Mouse (Mus musculus): Measurements from ENCODE around the gene Vcan. TPM values are rescaled to one million over a fixed set of nuclear protein-coding genes. Genes with fewer than 3 reads are reported as not detected.

Vcan gene
- polyA plus RNA-seq, 1 experiment from 2014 or later, result 5.0 TPM

DNA sequence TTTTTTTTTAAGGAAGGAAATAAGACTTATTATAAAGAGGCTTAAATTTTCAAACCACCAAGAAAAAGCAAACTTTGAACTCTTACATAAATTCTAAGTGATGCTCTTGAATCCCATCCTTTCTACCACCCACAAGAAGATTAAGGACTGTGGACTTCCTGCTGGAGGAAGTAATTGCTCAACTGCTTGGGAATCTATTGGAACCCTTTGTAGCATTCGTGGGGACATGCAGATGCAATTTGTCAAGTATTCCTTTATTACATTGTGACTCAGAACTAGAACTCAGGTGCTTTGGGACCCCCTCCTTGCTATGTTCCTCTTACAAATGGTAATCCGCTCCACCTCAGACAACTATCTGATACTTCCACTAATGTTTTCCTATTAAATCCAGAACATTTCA is 4.0 kb downstream of the Vcan start:
- H3K9me3 ChIP-seq (ENCODE audit: control insufficient read depth), result no peaks in the 10 kb centered on the region
- no peak overlapping the region for H3K9ac ChIP-seq (ENCODE audit: low read depth, low read length)
- no peak for TF ChIP-seq CTCF (IDR thresholded peaks at IDR 0.05; ENCODE audit: low read depth)
- H3K4me1 ChIP-seq (replicated peaks; ENCODE audit: control insufficient read depth, insufficient read depth, low read length), result 0 out of 2 replicates have a peak, but pooled peaks cover 12% of the 10 kb centered on the region
- H3K4me3 ChIP-seq (ENCODE audit: low read depth, low read length), result no peak overlapping the region
- H3K27ac ChIP-seq (ENCODE audit: low read depth, low read length), result no peak overlapping the region
- H3K4me2 ChIP-seq (replicated peaks; ENCODE audit: low read depth), result no peak overlapping the region
- no peaks in the 10 kb centered on the region for H3K36me3 ChIP-seq (ENCODE audit: control insufficient read depth, insufficient read depth)
- WGBS, result 61% methylated on average over 2 of the region's 2 CpGs
- no peak for ATAC-seq
- H3K27me3 ChIP-seq (replicated peaks; ENCODE audit: control insufficient read depth, insufficient read depth, low read length), result peaks cover 13% of the 10 kb centered on the region; the same call in 1 of the 2 replicates

DNA sequence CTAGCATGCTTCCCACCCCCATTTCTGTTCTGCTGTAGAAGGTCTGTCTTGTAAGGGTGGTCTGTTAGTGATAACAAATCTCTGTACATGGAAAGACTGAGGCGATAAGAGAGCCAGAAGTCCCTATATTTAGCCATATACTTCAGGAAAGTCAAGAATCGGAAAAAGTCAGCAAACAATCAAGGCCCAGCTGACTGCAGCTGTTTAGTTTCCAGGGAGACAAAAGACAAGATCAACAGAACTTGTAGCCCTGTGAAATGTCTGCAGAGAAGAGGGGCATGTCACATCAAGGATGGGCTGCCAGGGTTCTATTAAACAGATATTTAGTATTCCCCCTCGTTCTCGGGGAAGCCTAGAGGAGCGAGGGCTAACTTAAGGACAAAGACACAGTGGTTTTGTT is 7.2 kb downstream of the Vcan start:
- Histone ChIP-seq H3K9ac (ENCODE audit: low read depth, low read length) (no peak overlapping the region), H3K4me3 (ENCODE audit: low read depth, low read length) (no peak overlapping the region), H3K27me3 (replicated peaks; ENCODE audit: control insufficient read depth, insufficient read depth, low read length) (no peaks in the 10 kb centered on the region), H3K9me3 (ENCODE audit: control insufficient read depth) (no peaks in the 10 kb centered on the region), H3K4me2 (replicated peaks; ENCODE audit: low read depth) (no peak overlapping the region), H3K27ac (ENCODE audit: low read depth, low read length) (no peak overlapping the region), H3K36me3 (ENCODE audit: control insufficient read depth, insufficient read depth) (no peaks in the 10 kb centered on the region), H3K4me1 (replicated peaks; ENCODE audit: control insufficient read depth, insufficient read depth, low read length) (no peaks in the 10 kb centered on the region)
- 36% methylated on average over 5 of the region's 5 CpGs for WGBS
- no peak for ATAC-seq
- TF ChIP-seq CTCF (IDR thresholded peaks at IDR 0.05; ENCODE audit: low read depth), result no peak

DNA sequence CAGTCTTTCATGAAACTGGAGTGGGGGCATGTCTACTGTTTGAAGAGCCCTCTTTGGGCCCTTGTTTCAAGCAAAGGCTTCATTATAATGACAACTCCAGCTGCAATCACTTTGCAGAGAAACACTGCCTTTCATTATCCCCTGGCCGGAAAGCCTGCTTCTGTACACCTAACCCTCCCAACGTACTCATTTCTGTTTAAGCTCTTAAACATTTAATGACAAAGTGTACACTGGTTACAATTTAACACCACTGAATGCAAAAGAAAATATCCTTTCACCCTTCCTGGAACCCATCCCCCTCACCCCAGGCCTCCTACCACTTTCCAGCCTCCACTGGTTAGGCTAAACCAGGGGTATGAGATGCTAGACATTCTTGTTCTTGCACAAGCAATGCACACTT is 15.8 kb downstream of the Vcan start:
- H3K9me3 ChIP-seq (ENCODE audit: control insufficient read depth), result no peaks in the 10 kb centered on the region
- H3K9ac ChIP-seq (ENCODE audit: low read depth, low read length), result no peak overlapping the region
- no peak overlapping the region for H3K27ac ChIP-seq (ENCODE audit: low read depth, low read length)
- H3K4me2 ChIP-seq (replicated peaks; ENCODE audit: low read depth), result no peak overlapping the region
- H3K36me3 ChIP-seq (ENCODE audit: control insufficient read depth, insufficient read depth), result no peaks in the 10 kb centered on the region
- WGBS, result 67% methylated on average over 2 of the region's 2 CpGs
- no peaks in the 10 kb centered on the region for H3K27me3 ChIP-seq (replicated peaks; ENCODE audit: control insufficient read depth, insufficient read depth, low read length)
- ATAC-seq, result no peak
- H3K4me1 ChIP-seq (replicated peaks; ENCODE audit: control insufficient read depth, insufficient read depth, low read length), result no peaks in the 10 kb centered on the region
- no peak for TF ChIP-seq CTCF (IDR thresholded peaks at IDR 0.05; ENCODE audit: low read depth)
- no peak overlapping the region for H3K4me3 ChIP-seq (ENCODE audit: low read depth, low read length)

DNA sequence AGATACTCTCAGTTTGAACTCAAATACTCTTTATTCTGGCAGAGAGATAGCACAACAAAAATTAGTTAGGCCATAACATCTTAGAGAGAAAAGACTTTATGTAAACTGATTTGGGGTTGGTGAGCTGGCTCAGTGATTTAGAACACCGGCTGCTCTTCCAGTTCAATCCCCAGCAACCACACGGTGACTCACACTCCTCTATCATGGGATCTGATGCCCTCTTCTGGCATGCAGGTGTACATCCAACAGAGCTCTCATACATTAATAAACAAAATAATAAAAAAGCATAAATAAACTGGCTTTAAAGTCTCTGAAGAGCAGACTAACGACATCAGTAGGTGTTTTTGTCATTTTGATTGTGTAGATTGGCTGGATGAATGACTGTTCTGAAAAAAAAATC is 21.8 kb downstream of the Vcan start:
- no peaks in the 10 kb centered on the region for H3K27me3 ChIP-seq (replicated peaks; ENCODE audit: control insufficient read depth, insufficient read depth, low read length)
- H3K36me3 ChIP-seq (ENCODE audit: control insufficient read depth, insufficient read depth), result no peaks in the 10 kb centered on the region
- WGBS, result 44% methylated on average over 3 of the region's 3 CpGs
- ATAC-seq, result no peak
- H3K4me2 ChIP-seq (replicated peaks; ENCODE audit: low read depth), result no peak overlapping the region
- H3K9me3 ChIP-seq (ENCODE audit: control insufficient read depth), result no peaks in the 10 kb centered on the region
- H3K4me3 ChIP-seq (ENCODE audit: low read depth, low read length), result no peak overlapping the region
- H3K4me1 ChIP-seq (replicated peaks; ENCODE audit: control insufficient read depth, insufficient read depth, low read length), result no peaks in the 10 kb centered on the region
- TF ChIP-seq CTCF (IDR thresholded peaks at IDR 0.05; ENCODE audit: low read depth), result peak; percentile 48
- H3K9ac ChIP-seq (ENCODE audit: low read depth, low read length), result no peak overlapping the region
- H3K27ac ChIP-seq (ENCODE audit: low read depth, low read length), result no peak overlapping the region

DNA sequence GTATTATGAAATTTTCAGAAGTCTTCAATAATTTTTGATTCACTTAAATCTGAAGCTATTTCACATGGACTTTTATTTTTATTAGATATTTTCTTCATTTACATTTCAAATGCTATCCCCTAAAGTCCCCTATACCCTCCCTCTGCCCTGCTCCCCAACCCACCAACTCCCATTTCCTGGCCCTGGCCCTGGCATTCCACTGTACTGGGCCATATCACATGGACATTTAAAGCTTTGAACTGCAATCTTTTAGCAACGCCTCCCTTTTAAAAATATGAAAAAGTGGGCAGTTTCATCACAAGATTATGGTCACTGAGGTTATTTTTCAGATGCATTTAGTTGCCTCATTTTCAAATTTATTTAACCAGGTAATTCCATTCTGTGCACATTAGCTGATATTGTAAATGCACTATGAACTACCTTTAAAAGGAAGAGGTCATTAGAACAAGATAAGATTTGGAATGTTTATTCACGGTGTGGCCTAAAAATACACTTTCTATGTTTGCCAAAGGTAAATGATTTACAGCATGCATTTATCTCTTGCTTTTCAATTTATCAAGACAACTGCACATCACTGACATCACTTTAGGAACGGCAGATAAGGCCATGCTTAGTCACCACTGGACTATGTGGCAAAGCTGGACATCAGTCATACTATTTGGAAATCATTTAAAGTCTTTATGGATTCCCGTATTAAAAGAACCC is 32.7 kb downstream of the Vcan start:
- no peak for ATAC-seq
- WGBS, result 33% methylated on average over 4 of the region's 4 CpGs
- H3K4me3 ChIP-seq (ENCODE audit: low read depth, low read length), result no peak overlapping the region
- no peak overlapping the region for H3K9ac ChIP-seq (ENCODE audit: low read depth, low read length)
- TF ChIP-seq CTCF (IDR thresholded peaks at IDR 0.05; ENCODE audit: low read depth), result no peak
- H3K4me2 ChIP-seq (replicated peaks; ENCODE audit: low read depth), result no peak overlapping the region
- no peaks in the 10 kb centered on the region for H3K27me3 ChIP-seq (replicated peaks; ENCODE audit: control insufficient read depth, insufficient read depth, low read length)
- no peak overlapping the region for H3K27ac ChIP-seq (ENCODE audit: low read depth, low read length)
- no peaks in the 10 kb centered on the region for H3K4me1 ChIP-seq (replicated peaks; ENCODE audit: control insufficient read depth, insufficient read depth, low read length)
- H3K36me3 ChIP-seq (ENCODE audit: control insufficient read depth, insufficient read depth), result no peaks in the 10 kb centered on the region
- no peaks in the 10 kb centered on the region for H3K9me3 ChIP-seq (ENCODE audit: control insufficient read depth)

DNA sequence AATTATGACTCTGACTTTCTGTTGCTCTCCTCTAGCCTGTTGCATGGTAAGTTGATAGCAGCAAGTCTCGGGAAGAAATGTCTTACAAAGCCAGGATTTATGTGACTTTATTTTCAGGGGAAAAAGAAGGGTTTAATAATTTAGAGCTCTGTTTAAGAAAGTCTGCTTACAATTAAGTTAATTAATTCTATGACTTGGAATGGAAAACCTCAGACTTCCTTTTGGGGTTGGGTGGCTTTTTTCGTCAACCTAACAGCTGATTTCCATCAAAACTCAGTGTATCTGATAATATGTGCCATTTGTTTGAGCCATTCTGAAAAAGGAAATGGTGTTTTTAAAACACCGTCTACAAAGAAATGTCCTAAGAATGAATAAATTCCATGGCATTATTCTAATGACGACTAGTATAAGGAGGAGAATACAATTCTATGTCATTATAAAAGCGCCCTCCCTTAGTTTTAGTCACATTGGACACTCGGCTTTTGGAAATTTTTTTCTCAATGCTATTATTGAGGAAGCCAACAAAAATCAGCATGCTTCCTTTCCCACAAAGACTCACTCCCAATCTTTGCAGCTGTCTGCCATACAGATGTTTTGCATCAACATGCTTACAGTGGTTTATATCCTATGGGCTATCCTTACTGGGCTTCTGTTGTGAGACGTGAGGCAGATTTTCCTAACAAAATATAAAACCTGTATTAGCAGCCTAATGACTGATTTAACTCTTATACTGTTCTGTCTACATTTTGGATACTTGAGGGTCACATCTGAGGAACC is 34.0 kb downstream of the Vcan start:
- Histone ChIP-seq H3K4me1 (replicated peaks; ENCODE audit: control insufficient read depth, insufficient read depth, low read length) (no peaks in the 10 kb centered on the region), H3K9me3 (ENCODE audit: control insufficient read depth) (no peaks in the 10 kb centered on the region), H3K27ac (ENCODE audit: low read depth, low read length) (no peak overlapping the region), H3K9ac (ENCODE audit: low read depth, low read length) (no peak overlapping the region), H3K4me2 (replicated peaks; ENCODE audit: low read depth) (no peak overlapping the region), H3K27me3 (replicated peaks; ENCODE audit: control insufficient read depth, insufficient read depth, low read length) (no peaks in the 10 kb centered on the region), H3K36me3 (ENCODE audit: control insufficient read depth, insufficient read depth) (no peaks in the 10 kb centered on the region), H3K4me3 (ENCODE audit: low read depth, low read length) (no peak overlapping the region)
- no peak for TF ChIP-seq CTCF (IDR thresholded peaks at IDR 0.05; ENCODE audit: low read depth)
- ATAC-seq, result no peak
- 64% methylated on average over 7 of the region's 7 CpGs for WGBS
